Mouse (Mus musculus): ENCODE results near the gene D130040H23Rik.
"Not testable (repeated sequence)": the region's sequence is repeated elsewhere in the genome, so short reads cannot be mapped to it uniquely, and the experiment has no call there.

D130040H23Rik gene

DNA sequence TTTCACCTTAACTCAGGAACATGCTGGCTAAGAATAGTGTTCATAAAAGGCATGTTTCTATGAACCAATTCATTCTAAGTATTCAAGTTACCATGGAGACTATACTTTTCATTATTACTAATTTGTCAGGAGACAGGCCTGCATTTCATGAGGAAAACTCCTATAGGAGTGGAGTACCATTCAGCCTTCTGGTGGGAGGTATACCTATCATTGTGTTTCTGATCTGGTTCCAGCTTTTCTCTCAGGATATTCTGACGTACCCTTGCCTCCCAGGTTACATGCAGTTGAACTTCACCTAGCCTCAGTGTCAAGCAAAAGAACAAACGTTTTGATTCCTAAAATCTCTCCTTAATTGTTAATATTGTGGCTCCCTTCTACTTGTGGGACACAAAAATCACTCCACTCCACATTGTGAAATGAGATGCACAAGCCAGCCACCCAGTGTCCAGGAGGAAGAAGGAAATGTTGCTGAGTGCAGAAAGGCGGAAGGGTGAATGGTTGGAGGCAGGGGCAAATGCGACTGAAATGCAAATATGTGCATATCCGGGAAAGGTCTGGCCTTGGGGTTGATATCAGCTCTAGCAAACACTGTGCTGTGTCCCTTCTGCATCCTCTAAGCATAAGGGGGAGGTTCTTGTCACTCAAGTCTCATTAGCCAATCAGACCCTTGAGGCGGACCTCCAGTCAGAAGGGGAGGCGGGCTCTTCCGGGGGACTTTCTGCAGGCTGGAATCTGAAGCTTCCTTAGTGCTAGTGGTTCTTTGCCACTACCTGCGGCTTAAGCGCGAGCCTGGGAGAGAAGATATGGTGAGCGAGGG, at the start of gene D130040H23Rik:
D130040H23Rik (plus strand) TSS at position 695 of the 817 bp plus-strand sequence.
- peak; percentile 70 to 77 for DNase-seq (ENCODE audit: low spot score in 2 of 2)

DNA sequence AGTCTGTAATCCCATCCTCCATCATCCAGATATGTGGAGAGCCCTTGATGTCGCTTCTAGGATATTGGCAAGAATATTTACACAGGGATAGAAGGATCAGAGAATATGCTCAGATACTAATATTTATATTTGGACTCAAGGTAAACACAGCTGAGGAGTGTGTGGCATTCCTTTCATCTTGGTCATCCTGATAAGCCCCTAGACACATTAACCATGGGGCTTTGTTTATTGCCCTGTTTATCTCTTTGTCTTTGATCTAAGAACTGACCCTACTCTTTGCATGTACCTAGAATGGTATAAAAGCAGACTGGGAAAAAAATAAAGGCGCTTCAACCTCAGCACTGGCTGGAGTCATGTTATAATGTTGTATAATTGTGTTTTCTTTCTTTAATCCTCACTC, 28.3 kb upstream of the D130040H23Rik start:
- DNase-seq (ENCODE audit: low spot score in 2 of 2): no peak

GRCm38 (mm10) chr8:69268525-69268924, 2.4 kb upstream of the D130040H23Rik start:
- no peak for DNase-seq (ENCODE audit: low spot score in 2 of 2)

GRCm38 (mm10) chr8:69271203-69271554, 299 bp downstream of the D130040H23Rik start:
- no peak for DNase-seq (ENCODE audit: low spot score in 2 of 2)

DNA sequence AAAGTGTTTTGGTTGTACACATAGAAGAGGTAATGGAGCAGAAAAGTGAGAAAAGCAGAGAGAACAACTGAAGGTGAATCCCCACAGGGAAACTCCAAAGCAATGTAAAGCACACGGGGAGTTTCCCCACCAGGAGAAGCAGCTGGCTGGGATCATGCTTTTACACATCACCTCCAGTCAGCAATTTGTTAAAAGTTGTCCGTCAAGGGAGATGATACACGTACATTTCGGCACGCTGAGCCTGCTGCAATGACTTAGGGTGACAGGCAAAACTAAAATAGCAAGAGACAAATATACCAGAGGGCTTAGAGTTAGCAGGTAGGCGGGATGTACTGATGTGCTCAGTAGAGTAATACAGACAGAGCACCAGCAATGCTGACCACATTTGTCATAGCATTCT, 1.6 kb downstream of the D130040H23Rik start:
- no peak for DNase-seq (ENCODE audit: low spot score in 2 of 2)

GRCm38 (mm10) chr8:69324771-69325170, 53.9 kb downstream of the D130040H23Rik start:
- no peak for DNase-seq (ENCODE audit: low spot score in 2 of 2)

DNA sequence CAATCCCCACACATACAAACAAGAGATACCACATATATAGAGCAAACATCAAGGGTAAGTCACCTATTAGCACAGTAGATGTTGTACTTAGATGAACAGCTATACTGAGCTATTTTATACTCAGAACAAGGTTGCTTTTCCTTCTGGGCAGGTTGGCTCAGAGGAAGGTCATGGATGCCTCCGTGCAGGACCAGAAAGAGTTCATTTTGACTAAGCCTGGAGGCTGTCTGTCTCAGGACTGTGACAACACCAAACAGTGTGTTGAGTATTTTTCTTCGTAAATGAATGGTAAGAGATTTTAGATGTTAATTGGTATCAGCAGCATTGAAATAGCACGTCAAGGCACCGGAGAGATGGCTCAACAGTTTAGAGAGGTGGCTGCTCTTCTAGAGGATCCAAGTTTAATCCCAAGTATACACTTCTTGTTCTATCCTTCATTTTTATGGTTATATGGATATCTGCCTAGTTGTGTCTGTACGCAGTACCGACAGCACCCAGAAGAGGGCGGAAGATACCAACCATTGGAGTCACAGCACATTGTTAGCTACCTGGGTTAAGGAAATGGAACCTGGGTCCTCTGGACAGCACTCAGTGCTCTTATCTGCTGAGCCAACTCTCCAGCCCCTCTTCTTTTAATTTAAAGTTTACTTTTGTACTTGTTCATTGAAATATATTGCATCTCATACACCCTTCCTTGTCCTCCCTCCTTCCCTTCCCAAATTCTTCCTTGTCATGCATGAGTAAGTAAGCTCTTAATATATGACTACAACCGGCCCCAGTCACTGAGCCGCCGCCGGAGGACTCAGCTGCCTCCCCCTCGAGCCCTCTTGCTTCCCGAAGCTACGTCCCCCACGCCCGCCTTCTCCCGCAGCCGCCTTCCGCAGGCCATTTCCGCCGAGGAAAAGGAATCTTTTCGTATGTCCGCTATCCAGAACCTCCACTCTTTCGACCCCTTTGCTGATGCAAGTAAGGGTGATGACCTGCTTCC, 57.7 kb downstream of the D130040H23Rik start:
- DNase-seq (ENCODE audit: low spot score in 2 of 2): peak; percentile 62 to 79

GRCm38 (mm10) chr8:69329289-69329688, 58.4 kb downstream of the D130040H23Rik start:
- not testable (repeated sequence) for DNase-seq (ENCODE audit: low spot score in 2 of 2)
